Mouse (Mus musculus) embryonic facial prominence, embryonic 11.5 days (tissue): ENCODE measurements around the gene Gsdme. TPM values are rescaled to one million over a fixed set of nuclear protein-coding genes. Genes with fewer than 3 reads are reported as not detected.

Source experiments
- ATAC-seq: fragments of 200-750 bp; cut with Nextera tagmentation; replicated peaks from 2 replicates; pipeline ENCODE4 v1.8.0; 2017; ENCODE audit warnings: low read depth; ENCODE audit not compliant: insufficient number of reproducible peaks, low FRiP score, low TSS enrichment
- DNase-seq: peaks from one replicate; pipeline ENCODE4 v3.0.0-alpha.2; 2015; ENCODE audit warnings: low spot score
- H3K27ac ChIP-seq: fragments of 300-500 bp; sonication (generic); replicated peaks from 2 replicates; pipeline ENCODE4 v1.5.1; 2014; ENCODE audit warnings: mild to moderate bottlenecking, low read depth, low read length, control low read depth
- H3K27me3 ChIP-seq: fragments of 300-500 bp; sonication (generic); 2 replicates; pipeline ENCODE4 v1.6.1; 2014; ENCODE audit warnings: mild to moderate bottlenecking, low read length, moderate library complexity, mixed read lengths; ENCODE audit not compliant: control insufficient read depth, insufficient read depth
- H3K36me3 ChIP-seq: fragments of 300-500 bp; sonication (generic); replicated peaks from 2 replicates; pipeline ENCODE4 v1.6.1; 2014; ENCODE audit warnings: low read depth, mild to moderate bottlenecking, low read length, moderate library complexity, mixed read lengths; ENCODE audit not compliant: control insufficient read depth, insufficient read depth
- H3K4me1 ChIP-seq: fragments of 300-500 bp; sonication (generic); 2 replicates; pipeline ENCODE4 v1.6.1; 2014; ENCODE audit warnings: low read length, mixed read lengths; ENCODE audit not compliant: control insufficient read depth, insufficient read depth
- H3K4me2 ChIP-seq: fragments of 300-500 bp; sonication (generic); 2 replicates; pipeline ENCODE4 v1.6.1; 2014; ENCODE audit warnings: low read depth, mild to moderate bottlenecking, control low read depth, low read length, moderate library complexity
- H3K4me3 ChIP-seq: fragments of 300-500 bp; sonication (generic); 2 replicates; pipeline ENCODE4 v1.5.1; 2014; ENCODE audit warnings: low read depth, low read length, control low read depth
- H3K9ac ChIP-seq: fragments of 300-500 bp; sonication (generic); replicated peaks from 2 replicates; pipeline ENCODE4 v1.6.1; 2014; ENCODE audit warnings: mild to moderate bottlenecking, control low read depth, low read length
- H3K9me3 ChIP-seq: fragments of 300-500 bp; sonication (generic); replicated peaks from 2 replicates; pipeline ENCODE4 v1.6.1; 2016; ENCODE audit warnings: mild to moderate bottlenecking, low read length, inconsistent platforms, mixed read lengths; ENCODE audit not compliant: control insufficient read depth
- WGBS: fragments of 180-500 bp; shearing (Covaris S2); extraction: QIAGEN DNeasy Blood & Tissue Kit; methylation state at CpG from one replicate; pipeline ENCODE4 v1.1.7; 2014; 5-methylcytosine and 5-hydroxymethylcytosine counted together
- polyA plus RNA-seq: library from polyadenylated mRNA; unstranded; fragments of >200 nt; fragmentation: Nextera tagmentation; extraction: Ambion mirVana; gene quantifications from 2 replicates; pipeline ENCODE4 v1.2.1, GENCODE M21; 2014

Gsdme gene
- polyA plus RNA-seq, 1 experiment from 2014 or later = 42.1 TPM

DNA sequence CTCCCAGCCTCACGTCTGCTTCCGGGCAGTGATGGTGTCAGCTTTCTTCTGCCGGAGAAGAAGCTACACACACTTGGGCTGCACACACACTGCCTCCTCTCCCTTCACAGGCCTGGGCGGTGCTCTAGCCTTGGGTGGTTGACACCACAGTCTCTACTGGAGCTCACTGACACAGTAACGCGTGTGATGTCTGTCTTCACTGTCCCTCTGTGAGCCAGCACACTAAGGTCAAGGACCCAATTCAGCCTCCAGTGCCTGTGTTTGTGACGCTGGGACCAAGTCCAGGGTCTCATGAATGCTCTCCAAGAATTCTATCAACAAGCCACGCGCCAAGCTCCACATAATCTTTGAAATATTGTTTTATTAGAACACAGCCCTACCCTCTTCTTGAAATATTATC, 34.0 kb upstream of the Gsdme start:
- H3K4me3 ChIP-seq = no peak overlapping the region
- no peaks in the 10 kb centered on the region for H3K4me1 ChIP-seq
- H3K4me2 ChIP-seq = no peak overlapping the region
- DNase-seq = no peak
- no peak overlapping the region for H3K9ac ChIP-seq
- no peaks in the 10 kb centered on the region for H3K9me3 ChIP-seq
- ATAC-seq = no peak
- H3K36me3 ChIP-seq = no peaks in the 10 kb centered on the region
- 79% methylated on average over 9 of the region's 9 CpGs for WGBS
- no peak overlapping the region for H3K27ac ChIP-seq
- no peaks in the 10 kb centered on the region for H3K27me3 ChIP-seq

DNA sequence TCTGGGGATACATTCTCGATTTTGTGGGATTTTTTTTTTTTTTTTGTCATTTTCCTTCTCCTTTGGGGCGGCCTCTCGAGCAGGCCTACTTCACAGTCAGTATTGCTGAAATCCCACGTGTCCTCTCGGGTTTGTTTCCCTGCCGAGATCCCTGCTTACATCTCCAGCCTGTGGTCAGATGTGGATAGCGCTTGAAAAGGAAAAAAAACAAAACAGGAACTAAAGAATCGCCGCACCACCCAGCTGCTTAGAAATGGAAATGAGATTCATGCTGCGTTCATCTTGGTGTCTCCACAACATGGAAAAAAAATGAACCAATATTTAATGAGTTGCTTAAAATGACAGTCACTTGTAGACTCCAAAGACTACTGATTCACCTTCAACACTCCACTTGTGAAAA, 31.5 kb upstream of the Gsdme start:
- 79% methylated on average over 10 of the region's 10 CpGs for WGBS
- H3K9ac ChIP-seq = no peak overlapping the region
- no peaks in the 10 kb centered on the region for H3K27me3 ChIP-seq
- H3K36me3 ChIP-seq = no peaks in the 10 kb centered on the region
- no peak for DNase-seq
- H3K9me3 ChIP-seq = no peaks in the 10 kb centered on the region
- no peaks in the 10 kb centered on the region for H3K4me1 ChIP-seq
- H3K4me2 ChIP-seq = no peak overlapping the region
- no peak overlapping the region for H3K27ac ChIP-seq
- no peak overlapping the region for H3K4me3 ChIP-seq
- no peak for ATAC-seq

DNA sequence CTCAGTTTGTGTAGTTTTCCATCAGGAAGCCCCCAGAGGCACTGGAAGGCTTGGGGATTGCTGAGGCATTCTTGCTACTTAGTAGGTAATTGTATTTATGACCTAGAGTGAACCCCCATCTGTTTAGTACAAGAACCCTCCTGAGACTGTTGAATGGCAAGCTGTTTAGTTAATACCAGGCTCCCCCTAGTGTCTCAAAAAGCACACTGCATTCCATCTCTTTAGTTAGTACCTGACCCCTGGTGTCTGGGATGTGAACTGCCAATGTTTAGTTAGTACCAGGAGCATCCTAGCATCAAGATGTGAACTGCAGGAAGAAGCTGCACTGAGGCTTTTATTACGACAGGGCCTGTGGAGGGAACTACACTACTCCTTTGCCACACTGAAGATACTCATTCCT, 30.5 kb upstream of the Gsdme start:
- Histone ChIP-seq H3K36me3 (no peaks in the 10 kb centered on the region), H3K4me2 (no peak overlapping the region), H3K9me3 (no peaks in the 10 kb centered on the region), H3K9ac (no peak overlapping the region), H3K4me3 (no peak overlapping the region), H3K27ac (no peak overlapping the region), H3K4me1 (no peaks in the 10 kb centered on the region), H3K27me3 (no peaks in the 10 kb centered on the region)
- ATAC-seq (no peak), DNase-seq (peak; percentile 91)
- WGBS = 50% methylated on average over 1 of the region's 1 CpGs

DNA sequence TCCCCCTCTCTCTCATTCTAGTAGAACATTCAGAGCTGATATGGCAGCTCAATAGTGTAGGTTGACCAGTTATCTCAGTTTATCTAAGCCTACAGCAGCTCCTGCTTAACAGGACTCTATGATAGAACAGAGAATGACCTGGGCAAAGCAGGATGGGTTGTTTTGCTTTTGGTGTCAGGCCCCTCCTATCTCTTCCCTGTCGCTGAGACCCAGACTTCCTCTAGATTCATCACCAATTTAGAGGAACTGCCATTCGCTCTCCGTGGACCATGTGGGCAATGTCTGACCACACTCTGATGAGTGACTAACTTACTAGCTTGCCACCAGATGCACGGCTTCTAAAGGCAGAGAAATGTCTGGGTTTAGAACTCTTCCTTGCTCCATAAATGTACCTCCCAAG, 28.0 kb upstream of the Gsdme start:
- no peak overlapping the region for H3K27ac ChIP-seq
- H3K36me3 ChIP-seq = no peaks in the 10 kb centered on the region
- no peak overlapping the region for H3K4me3 ChIP-seq
- H3K9me3 ChIP-seq = no peaks in the 10 kb centered on the region
- no peaks in the 10 kb centered on the region for H3K4me1 ChIP-seq
- DNase-seq (no peak), ATAC-seq (no peak)
- 92% methylated on average over 4 of the region's 4 CpGs for WGBS
- H3K9ac ChIP-seq = no peak overlapping the region
- no peaks in the 10 kb centered on the region for H3K27me3 ChIP-seq
- H3K4me2 ChIP-seq = no peak overlapping the region

DNA sequence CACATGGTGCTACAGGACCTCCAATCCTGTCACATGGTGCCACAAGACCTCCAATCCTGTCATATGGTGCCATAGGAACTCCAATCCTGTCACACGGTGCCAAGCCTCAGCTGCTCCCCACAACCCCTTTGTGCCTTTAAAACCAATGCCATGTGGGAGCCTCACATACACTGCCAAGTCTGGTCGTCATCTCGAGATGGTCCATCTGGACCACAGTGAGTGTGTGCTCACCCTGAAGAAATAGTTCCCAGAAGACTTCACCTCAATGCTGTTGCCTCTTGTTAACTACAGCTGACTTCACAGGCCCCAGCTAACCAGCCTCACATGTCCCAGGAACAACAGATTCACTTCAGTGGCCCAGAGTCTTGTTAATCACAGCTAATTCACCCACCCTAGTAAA, 23.2 kb upstream of the Gsdme start:
- Histone ChIP-seq H3K9me3 (no peaks in the 10 kb centered on the region), H3K4me2 (no peak overlapping the region), H3K9ac (no peak overlapping the region), H3K36me3 (no peaks in the 10 kb centered on the region), H3K27ac (no peak overlapping the region), H3K4me1 (no peaks in the 10 kb centered on the region), H3K27me3 (no peaks in the 10 kb centered on the region), H3K4me3 (no peak overlapping the region)
- no peak for ATAC-seq
- no peak for DNase-seq
- WGBS = 89% methylated on average over 3 of the region's 3 CpGs

DNA sequence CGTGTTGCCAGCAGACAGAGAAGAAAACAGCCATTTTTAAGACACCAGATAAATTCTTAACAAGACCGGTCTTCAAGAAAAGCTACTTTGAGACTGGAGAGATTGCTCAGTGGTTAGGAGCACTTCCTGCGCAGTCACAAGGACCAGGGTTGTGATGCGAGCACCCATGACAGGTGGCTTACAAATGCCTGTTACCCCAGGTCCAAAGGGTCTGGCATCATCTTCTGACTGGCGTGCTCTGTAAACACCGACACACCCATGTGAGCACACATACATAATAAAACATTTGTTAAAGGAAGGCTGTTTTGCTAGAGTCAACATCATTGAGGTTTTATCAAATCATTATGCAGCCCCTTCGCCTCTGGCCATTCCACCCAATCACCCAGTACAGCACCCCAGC, 16.0 kb upstream of the Gsdme start:
- H3K36me3 ChIP-seq = no peaks in the 10 kb centered on the region
- WGBS = 88% methylated on average over 7 of the region's 7 CpGs
- no peak overlapping the region for H3K4me2 ChIP-seq
- ATAC-seq (no peak), DNase-seq (no peak)
- H3K4me1 ChIP-seq = no peaks in the 10 kb centered on the region
- no peak overlapping the region for H3K27ac ChIP-seq
- H3K27me3 ChIP-seq = no peaks in the 10 kb centered on the region
- H3K9ac ChIP-seq = no peak overlapping the region
- no peaks in the 10 kb centered on the region for H3K9me3 ChIP-seq
- no peak overlapping the region for H3K4me3 ChIP-seq

DNA sequence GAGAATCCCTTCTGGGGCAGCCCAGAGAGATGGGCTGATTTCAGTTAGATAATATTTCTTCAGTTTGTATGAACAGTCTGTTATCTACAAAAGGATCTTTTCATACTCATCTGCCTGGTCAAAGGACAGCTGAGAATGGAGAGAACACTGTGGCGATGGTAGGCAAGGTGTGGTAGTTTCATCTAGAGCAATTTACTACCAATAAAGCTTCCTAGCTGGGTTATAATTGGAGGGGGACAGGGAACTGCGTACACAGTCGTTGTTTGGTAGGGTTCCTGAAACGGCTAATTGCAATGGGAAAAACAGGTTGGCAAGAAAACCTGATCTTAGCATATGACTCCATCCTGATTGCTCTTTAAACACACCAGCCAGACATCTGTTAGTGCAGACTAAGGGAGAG, 10.3 kb upstream of the Gsdme start:
- no peak for ATAC-seq
- Histone ChIP-seq H3K9ac (no peak overlapping the region), H3K4me1 (no peaks in the 10 kb centered on the region), H3K9me3 (no peaks in the 10 kb centered on the region), H3K4me2 (no peak overlapping the region), H3K36me3 (no peaks in the 10 kb centered on the region), H3K27ac (no peak overlapping the region), H3K4me3 (no peak overlapping the region), H3K27me3 (no peaks in the 10 kb centered on the region)
- 85% methylated on average over 4 of the region's 4 CpGs for WGBS
- DNase-seq = no peak

DNA sequence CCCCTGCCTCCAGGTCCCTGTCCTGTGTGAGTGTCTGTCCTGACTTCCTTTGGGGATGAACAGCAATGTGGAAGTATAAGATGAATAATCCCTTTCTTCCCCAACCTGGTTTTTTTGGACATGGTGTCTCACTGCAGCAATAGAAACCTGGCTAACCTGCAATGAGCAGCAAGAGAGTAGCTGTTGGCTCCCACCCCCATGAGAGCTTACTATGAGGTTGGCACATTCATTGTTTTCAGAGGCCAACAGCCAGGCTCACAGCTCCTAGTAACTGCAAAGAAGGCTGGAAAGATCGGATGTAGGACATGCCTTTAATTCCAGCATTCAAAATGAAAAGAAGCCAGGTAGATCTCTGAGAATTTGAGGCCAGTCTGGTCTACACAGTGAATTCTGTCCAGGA, 9.8 kb upstream of the Gsdme start:
- Histone ChIP-seq H3K9me3 (no peaks in the 10 kb centered on the region), H3K4me1 (no peaks in the 10 kb centered on the region), H3K4me2 (no peak overlapping the region), H3K36me3 (no peaks in the 10 kb centered on the region), H3K9ac (no peak overlapping the region), H3K4me3 (no peak overlapping the region), H3K27me3 (no peaks in the 10 kb centered on the region), H3K27ac (no peak overlapping the region)
- no peak for DNase-seq
- no peak for ATAC-seq
- 80% methylated on average over 1 of the region's 1 CpGs for WGBS
